11 mouse cellular contexts compared by ENCODE assay signal in genomic region chr11:34868626-34869025, GRCm38 (mm10). TPM values are rescaled to one million over a fixed set of nuclear protein-coding genes. Genes with fewer than 3 reads are reported as not detected.
A peak's percentile ranks its signal among the peaks of the same experiment; 100 is the strongest.
DNase-seq lines count a peak whose midpoint lies in the region; ATAC-seq and TF ChIP-seq lines count a peak whose summit lies in the region.
"Had no signal": no experiment of that assay in that cellular context is flagged by ENCODE, and none has a peak within 500 bp of the region (broad histone marks: within the 10 kb centered on the region; RNA-seq: fewer than 3 reads in every experiment).

No protein-coding gene starts in this region.

- H3K36me3 ChIP-seq in limb, embryonic 11.5 days (ENCODE audit: control insufficient read depth, insufficient read depth, low read length), result no peaks in the 10 kb centered on the region
- no peaks in the 10 kb centered on the region for H3K36me3 ChIP-seq in limb, embryonic 10.5 days
- H3K36me3 ChIP-seq in E14TG2a.4 (ENCODE audit: insufficient read depth, low read length), result no peaks in the 10 kb centered on the region
- no peaks in the 10 kb centered on the region for H3K36me3 ChIP-seq in embryonic facial prominence, embryonic 10.5 days (replicated peaks)

- H3K4me2 ChIP-seq in limb, embryonic 11.5 days (ENCODE audit: low read depth, severe bottlenecking), result no peak overlapping the region

- H3K4me1 ChIP-seq in limb, embryonic 11.5 days (ENCODE audit: control insufficient read depth, insufficient read depth, low read length), result no peaks in the 10 kb centered on the region
- H3K4me1 ChIP-seq in limb, embryonic 10.5 days, result no peaks in the 10 kb centered on the region
- H3K4me1 ChIP-seq in E14TG2a.4 (replicated peaks; ENCODE audit: low read depth, low read length), result peaks cover 10% of the 10 kb centered on the region
- H3K4me1 ChIP-seq in embryonic facial prominence, embryonic 10.5 days, result no peaks in the 10 kb centered on the region

- peak; percentile 53 for ATAC-seq in frontal cortex, adult (ENCODE audit: low TSS enrichment)
- ATAC-seq in limb, embryonic 11.5 days (ENCODE audit: insufficient number of reproducible peaks, low FRiP score, low TSS enrichment, low read depth), result no peak

- no peak overlapping the region for H3K9ac ChIP-seq in limb, embryonic 11.5 days (ENCODE audit: low read length)

- no peaks in the 10 kb centered on the region for H3K9me3 ChIP-seq in limb, embryonic 11.5 days (ENCODE audit: control insufficient read depth, low read length)
- H3K9me3 ChIP-seq in limb, embryonic 10.5 days (replicated peaks), result no peaks in the 10 kb centered on the region
- peaks cover 4% of the 10 kb centered on the region; the same call in 1 of the 2 replicates for H3K9me3 ChIP-seq in E14TG2a.4 (ENCODE audit: low read length)
- no peaks in the 10 kb centered on the region for H3K9me3 ChIP-seq in embryonic facial prominence, embryonic 10.5 days

- 37% methylated on average over 6 of the region's 6 CpGs for WGBS in limb, embryonic 11.5 days
- WGBS in limb, embryonic 10.5 days, result 45% methylated on average over 6 of the region's 6 CpGs
- 48% methylated on average over 6 of the region's 6 CpGs for WGBS in embryonic facial prominence, embryonic 10.5 days

- H3K4me3 ChIP-seq in limb, embryonic 11.5 days (ENCODE audit: low read depth, low read length), result no peak overlapping the region
- H3K4me3 ChIP-seq in limb, embryonic 10.5 days, result no peak overlapping the region
- H3K4me3 ChIP-seq in E14TG2a.4 (replicated peaks; ENCODE audit: low read length), result no peak overlapping the region
- H3K4me3 ChIP-seq in embryonic facial prominence, embryonic 10.5 days, result no peak overlapping the region
- H3K4me3 ChIP-seq: erythroblast, embryonic 14.5 days had no signal

- H3K27ac ChIP-seq in limb, embryonic 11.5 days (replicated peaks; ENCODE audit: low read depth, low read length), result no peak overlapping the region
- no peak overlapping the region for H3K27ac ChIP-seq in limb, embryonic 10.5 days
- H3K27ac ChIP-seq in embryonic facial prominence, embryonic 10.5 days (replicated peaks), result no peak overlapping the region

- DNase-seq in frontal cortex, postnatal 10 days (ENCODE audit: low spot score in 2 of 2), result no peak
- DNase-seq in limb, embryonic 11.5 days (ENCODE audit: low spot score), result peak; percentile 38
- no peak for DNase-seq in limb, embryonic 10.5 days (ENCODE audit: low spot score)
- peak; percentile 24 for DNase-seq in embryonic facial prominence, embryonic 10.5 days (ENCODE audit: low spot score)
- no peak for DNase-seq in ovary, postnatal 10 days (ENCODE audit: low spot score)
- DNase-seq in adrenal gland, postnatal 25 days, result no peak
- DNase-seq: cerebellum, adult 11 months; lung, adult 18-20 months had no signal

- TF ChIP-seq CTCF in E14TG2a.4 (conservative IDR thresholded peaks at IDR 0.05; ENCODE audit: low read length), result peak; percentile 35

- H3K27me3 ChIP-seq in limb, embryonic 11.5 days (ENCODE audit: control insufficient read depth, insufficient read depth, low read length), result no peaks in the 10 kb centered on the region
- no peaks in the 10 kb centered on the region for H3K27me3 ChIP-seq in limb, embryonic 10.5 days (ENCODE audit: low read depth, poor library complexity, severe bottlenecking)
- no peaks in the 10 kb centered on the region for H3K27me3 ChIP-seq in E14TG2a.4 (ENCODE audit: insufficient read depth, low read length)
- H3K27me3 ChIP-seq in embryonic facial prominence, embryonic 10.5 days (replicated peaks; ENCODE audit: low read depth, poor library complexity, severe bottlenecking), result no peaks in the 10 kb centered on the region

RNA-seq across cellular contexts. Expression of gene Spdl1, which starts 35.2 kb away (rescaled TPM):
- polyA plus RNA-seq in limb, embryonic 11.5 days (2014; fragmentation: Nextera tagmentation; extraction: Ambion mirVana), result 34.0 and 37.0 TPM in 2 replicates
- 33.5 and 33.9 TPM in 2 replicates for polyA plus RNA-seq in limb, embryonic 10.5 days (2016; fragmentation: Nextera tagmentation; extraction: Ambion mirVana)
- polyA plus RNA-seq in embryonic facial prominence, embryonic 10.5 days (2016; fragmentation: Nextera tagmentation; extraction: Ambion mirVana), result 32.2 and 33.3 TPM in 2 replicates
- total RNA-seq in adrenal gland, postnatal 25 days (2021), result 2.2 and 3.1 TPM in 2 replicates

Comparison
In these comparisons a context has a peak if more than half of its experiments do, and no peak if none do; other contexts are left out.
1. DNase-seq: peak in limb, embryonic 11.5 days (single experiment) and embryonic facial prominence, embryonic 10.5 days (single experiment); none in frontal cortex, postnatal 10 days (0 of 2), limb, embryonic 10.5 days (single experiment), ovary, postnatal 10 days (single experiment) and adrenal gland, postnatal 25 days (single experiment).